Mouse (Mus musculus): ENCODE measurements at regions not wholly inside any gene's neighbourhood (a gene's known extent, or its start where the extent isn't known, plus 50 kb on each side); places are given as distances from the start of the nearest gene placed in this dataset.

DNA sequence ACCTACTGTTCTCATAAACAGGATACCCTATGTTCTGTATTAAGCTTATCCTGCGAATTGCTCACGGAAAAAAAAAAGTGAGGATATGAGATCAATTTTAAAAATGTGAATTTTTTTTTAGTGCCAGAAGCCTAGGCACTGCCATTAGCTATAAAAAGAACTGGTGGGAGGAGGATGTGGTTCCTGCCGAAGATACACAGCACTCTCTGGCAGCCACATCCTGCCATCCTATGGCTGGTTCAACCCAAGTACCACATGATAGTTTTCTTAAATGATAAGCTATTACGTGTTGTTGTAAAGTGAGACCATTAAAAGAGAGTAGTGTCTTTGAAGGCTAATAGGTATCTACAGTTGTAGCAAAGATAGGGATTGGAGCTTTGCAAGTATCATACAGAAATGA, 58.2 kb upstream of the Ppp3ca start:
- no peak for DNase-seq (ENCODE audit: low spot score in 2 of 2)

DNA sequence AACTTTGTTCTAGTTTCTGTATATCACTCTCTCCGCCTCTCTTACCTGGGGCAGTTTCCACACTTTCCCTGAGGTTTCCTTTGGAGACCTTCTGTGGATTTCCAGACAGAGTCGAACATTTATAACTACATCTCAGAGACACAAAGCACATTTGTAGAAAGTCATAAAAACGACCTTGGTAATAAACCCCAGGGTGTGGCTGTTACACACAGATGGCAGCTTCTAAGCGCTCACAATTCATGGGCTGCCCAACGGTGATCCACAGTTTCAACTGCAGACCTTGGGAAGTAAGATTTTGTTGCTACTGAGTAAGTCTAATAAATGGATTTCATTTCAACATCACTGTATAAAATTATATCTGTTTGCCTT, 59.4 kb upstream of the Ppp3ca start:
- DNase-seq (ENCODE audit: low spot score in 2 of 2) = no peak

DNA sequence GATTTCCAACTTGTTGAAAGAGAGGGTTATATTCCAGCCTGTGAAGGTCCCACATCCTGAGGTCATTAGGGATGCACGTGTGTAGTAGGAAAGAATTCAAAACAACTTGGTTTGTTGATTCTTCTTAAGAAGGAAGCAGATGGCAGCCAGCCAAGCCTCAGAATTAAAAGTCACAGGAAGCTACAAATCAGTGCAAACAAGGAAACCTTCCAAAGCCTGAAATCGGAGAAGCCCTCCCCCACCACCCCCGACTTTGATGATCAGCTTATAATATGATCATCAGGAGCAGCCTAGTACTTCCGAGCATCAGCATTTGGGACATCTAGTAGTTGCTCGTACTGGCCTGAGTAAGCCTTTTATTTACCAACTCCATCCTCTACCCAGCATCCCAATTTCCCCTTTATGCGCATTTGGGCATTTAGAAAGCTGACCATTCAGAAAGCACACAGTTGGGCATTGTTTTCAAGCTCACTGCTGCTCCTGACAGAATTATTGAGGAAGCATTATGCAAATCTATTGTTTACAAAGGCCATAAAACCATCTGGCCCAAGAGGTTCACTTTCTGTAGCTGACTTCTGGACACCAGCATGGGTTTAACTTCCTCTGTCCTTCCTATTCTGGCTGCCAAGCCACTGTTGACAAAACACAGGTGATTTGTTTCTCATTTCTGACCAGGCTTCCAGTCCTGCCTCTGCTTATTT, 59.9 kb upstream of the Ppp3ca start:
- DNase-seq (ENCODE audit: low spot score in 2 of 2) = peak; percentile 44 to 68

DNA sequence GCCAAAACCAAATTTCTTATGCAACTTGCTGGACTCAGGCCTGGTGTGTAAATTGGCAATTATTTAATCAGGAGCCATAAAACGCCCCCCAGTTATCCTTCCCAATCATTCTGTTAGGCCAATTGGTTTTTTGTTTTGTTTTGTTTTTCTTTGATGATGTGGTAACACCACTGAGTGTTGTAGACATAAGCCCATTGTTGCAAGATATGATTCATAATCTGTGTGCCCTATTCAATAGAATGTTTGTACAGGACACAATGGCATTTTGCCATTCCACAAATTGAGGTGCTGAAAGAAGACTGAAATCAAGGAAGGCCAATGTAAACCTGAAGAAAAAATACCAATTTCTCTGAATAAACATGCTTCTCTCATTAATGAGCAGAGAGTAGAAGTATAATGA, 68.2 kb upstream of the Ppp3ca start:
- DNase-seq (ENCODE audit: low spot score in 2 of 2) = no peak

GRCm38 (mm10) chr3:136583937-136584336, 86.0 kb upstream of the Ppp3ca start:
- DNase-seq (ENCODE audit: low spot score in 2 of 2) = no peak

DNA sequence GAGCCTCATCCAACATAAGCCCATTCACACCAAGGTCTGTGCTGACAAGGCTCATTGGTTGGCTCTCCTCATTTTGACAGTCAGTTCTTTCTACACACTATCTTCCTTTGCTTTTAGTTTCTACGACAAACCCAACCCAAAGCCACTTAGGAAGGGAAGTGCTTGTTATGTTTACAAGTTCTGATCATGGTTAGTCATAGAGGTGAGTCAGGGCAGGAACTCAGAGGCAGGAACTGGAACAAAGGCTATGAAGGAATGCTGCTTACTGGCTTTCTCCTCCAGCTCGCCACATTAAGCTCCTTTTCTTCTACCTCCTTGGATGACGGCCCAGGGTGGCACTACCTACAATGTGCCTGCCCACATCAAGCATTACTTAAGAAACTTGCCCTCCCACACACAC, 91.9 kb upstream of the Ppp3ca start:
- no peak for DNase-seq (ENCODE audit: low spot score in 2 of 2)

- DNase-seq (ENCODE audit: low spot score in 2 of 2) = no peak
Observed at GRCm38 (mm10) chr3:136570517-136570916, 99.4 kb upstream of the Ppp3ca start.

DNA sequence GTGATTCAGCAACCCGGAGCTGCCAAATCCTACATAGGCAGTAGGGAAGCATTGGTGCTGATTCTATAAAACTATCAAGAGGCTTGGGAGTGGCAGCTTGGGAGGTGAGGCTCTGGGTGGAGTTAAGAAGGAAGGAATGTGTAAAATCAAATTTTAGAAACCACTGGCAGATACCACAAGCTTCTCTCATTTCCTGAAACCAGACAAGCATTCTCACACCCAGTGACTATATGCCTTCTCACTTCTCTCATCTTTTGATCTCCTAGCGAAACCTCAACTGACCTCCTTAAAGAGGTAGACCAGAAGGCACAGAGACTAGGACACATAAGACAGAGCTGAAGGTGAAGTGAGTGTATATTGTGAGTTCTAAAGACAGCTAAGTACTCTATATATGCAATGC, 113.4 kb upstream of the Ppp3ca start:
- DNase-seq (ENCODE audit: low spot score in 2 of 2) = no peak

DNA sequence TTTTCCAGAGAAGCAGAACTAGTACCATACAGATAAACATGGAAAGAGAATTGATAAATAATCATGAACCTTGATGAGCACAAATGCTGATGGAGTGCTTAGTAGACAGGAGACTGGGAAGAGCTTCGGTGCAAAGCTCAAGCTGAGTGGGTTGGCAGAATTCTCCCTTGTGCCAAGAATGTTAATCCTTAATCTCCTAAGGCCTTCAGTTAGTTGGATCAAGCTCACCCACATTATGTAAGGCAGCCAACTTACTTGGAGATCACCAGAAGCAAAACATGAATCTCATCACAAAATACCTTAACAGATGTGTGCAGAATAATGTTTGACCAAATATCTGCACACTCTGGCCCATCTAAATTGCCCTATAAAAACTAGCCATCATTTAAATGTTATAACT, 120.5 kb upstream of the Ppp3ca start:
- DNase-seq (ENCODE audit: low spot score in 2 of 2) = no peak

GRCm38 (mm10) chr3:136531604-136532003, 138.3 kb upstream of the Ppp3ca start:
- no peak for DNase-seq (ENCODE audit: low spot score in 2 of 2)

- peak; percentile 1 to 2 for DNase-seq (ENCODE audit: low spot score in 2 of 2)
Observed at GRCm38 (mm10) chr3:136508575-136508974, 161.3 kb upstream of the Ppp3ca start.

DNA sequence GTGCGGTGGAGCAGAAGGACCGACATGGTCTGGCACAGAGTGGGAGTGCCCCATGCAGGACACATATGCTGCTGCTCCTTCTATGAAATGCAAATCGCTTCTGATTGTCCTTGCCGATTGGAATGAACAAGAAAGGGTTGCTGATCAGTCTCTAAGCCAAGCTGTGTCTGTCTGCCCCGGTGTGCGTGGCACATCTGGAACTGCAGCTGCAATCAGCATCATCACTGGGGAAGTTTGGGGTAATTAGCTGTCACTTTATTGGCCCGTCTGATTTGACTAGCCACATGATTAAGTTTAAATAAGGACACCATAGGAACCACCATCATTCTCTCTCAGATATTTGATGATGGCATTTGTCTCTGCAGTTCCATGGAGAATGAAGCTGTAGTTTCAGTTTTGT, 162.9 kb upstream of the Ppp3ca start:
- DNase-seq (ENCODE audit: low spot score in 2 of 2) = no peak

GRCm38 (mm10) chr3:136494831-136495230, 169.0 kb upstream of the Bank1 start:
- DNase-seq (ENCODE audit: low spot score in 2 of 2) = no peak

DNA sequence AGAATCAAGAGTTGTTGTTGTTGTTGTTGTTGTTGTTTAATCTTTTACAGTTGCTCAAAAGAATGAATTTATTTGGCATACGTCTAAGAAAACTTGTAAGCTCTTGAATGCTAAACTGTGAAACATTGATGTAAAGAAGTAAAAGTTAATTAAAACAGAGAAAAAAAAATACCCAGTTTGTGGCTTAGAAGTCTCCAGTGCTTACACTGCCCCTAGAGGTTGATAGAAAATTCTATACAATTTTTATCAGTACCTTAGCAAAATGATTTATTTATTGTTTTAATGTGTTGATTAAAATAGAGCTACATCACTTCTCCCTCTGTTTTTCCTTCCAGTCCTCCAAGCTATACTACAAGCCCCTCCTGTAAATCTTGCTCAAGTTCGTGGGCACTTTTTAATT, 165.8 kb upstream of the Bank1 start:
- no peak for DNase-seq (ENCODE audit: low spot score in 2 of 2)

DNA sequence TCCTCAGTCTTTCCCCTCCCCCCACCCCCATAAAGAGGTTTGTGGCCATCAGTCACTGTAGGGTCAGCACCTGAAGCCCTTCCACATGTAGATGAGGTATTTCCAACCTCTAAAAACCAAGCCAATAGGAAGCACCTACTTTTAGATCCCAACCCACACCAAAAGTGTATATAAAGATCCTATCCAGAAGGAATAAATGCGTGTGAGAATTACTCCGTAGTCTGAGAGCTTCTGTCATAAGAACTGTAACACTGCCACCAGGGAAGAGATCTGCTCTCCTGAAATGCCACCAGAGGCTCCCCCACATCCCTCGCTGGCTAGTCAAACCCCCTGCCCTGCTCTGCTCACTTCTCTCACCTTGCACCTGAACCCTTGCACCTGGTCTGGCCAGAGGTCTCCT, 145.8 kb upstream of the Bank1 start:
- DNase-seq (ENCODE audit: low spot score in 2 of 2) = no peak

DNA sequence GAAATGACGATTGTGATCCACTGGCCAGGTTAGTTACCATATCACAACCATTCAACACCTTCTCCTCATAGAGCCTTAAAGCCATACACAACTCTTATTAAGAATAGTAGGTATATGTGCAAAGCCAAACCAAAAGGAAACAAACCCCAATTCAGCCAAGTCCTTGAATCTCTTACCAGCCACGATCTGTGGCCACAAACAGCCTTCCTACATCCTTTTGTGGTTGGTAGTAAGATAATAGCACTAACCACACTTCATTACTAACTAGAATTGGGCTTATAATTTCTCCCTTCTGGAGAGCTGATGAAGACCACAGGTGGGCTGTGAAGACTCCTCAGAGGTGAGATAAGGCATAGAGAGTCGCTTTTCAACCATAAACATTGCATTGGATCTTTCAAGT, 136.9 kb upstream of the Bank1 start:
- no peak for DNase-seq (ENCODE audit: low spot score in 2 of 2)

GRCm38 (mm10) chr3:136456471-136457117, 130.7 kb upstream of the Bank1 start:
- DNase-seq (ENCODE audit: low spot score in 2 of 2) = no peak

DNA sequence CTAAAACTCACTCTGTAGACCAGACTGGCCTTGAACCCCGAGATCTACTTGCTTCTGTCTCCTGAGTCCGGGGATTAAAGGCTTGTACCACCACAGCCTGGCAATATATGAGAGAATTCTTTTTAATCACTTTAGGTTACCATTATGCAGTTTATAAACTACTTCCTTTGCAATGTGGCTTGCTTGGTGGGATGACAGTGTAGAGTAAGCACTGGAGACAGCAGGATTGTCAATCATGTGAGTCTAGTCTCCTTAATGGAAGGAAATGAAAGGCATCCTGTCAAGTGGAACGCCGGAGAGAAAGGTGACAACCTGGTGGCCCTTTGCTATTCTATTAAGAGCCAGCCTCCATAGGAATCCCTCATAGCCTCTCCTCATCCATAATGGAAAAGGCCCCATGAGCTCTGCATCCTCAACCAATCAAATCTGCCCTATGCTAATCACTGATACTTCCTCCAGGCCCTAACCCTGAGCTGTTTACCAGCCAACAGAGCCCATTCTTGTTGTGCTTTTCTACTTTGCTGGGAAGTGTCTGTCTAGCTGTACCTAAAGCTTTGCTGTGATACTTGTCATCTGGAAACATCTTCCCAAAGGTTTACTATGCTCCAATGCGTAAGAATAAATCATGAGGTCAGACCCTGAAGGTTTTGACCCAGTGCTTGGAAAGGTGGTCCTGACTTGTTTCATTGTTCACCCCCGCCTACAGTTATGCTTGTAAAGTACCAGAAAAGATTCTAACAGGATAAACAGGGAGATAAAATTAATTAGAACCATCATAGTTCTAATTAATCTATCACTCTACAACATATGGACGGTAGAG, 130.0 kb upstream of the Bank1 start:
- DNase-seq (ENCODE audit: low spot score in 2 of 2) = no peak

- no peak for DNase-seq (ENCODE audit: low spot score in 2 of 2)
Observed at GRCm38 (mm10) chr3:136454967-136455366, 129.1 kb upstream of the Bank1 start.

- no peak for DNase-seq (ENCODE audit: low spot score in 2 of 2)
Observed at GRCm38 (mm10) chr3:136450986-136451774, 125.3 kb upstream of the Bank1 start.

DNA sequence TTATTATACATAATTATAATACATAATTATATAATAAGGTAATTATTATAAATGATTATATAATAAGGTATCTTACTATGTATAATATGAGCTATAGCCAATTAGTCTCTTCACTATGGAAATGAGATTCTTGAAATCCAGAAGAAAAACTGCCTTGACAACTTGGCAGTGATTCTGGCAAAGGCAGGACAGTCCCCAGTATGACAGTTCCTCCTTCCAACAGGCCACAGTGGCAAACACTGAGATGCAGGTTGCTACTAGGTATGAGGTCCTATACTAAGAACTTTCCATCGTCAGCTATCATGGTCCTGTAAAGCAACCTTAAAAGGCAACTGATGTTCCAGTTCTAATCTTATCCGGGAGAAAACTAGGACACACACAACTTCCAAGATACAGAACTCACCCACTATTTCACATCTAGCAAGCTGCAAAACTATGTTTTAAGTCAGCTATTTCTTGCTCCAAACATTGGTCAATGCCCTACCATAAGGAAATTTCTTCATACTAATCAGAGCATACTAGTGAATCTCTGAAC, 124.6 kb upstream of the Bank1 start:
- DNase-seq (ENCODE audit: low spot score in 2 of 2) = no peak

DNA sequence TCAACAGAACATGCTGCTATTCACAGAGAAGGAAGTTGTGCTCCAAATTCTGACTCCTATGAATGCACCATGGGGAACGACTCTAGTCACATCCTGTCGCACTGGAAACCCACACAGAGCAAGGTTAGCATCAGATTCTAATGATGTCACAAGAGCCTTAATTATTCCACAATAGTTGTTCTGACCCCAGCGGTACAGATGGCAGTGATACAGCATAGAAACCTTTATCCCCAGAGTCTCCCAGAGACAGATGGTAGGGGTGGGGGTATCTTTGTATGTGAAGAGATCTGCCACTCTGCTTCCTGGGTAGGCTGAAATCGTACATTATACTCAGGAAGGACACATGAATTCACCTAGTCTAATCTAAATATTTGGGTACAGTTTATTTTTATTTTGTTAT, 123.5 kb upstream of the Bank1 start:
- DNase-seq (ENCODE audit: low spot score in 2 of 2) = no peak

Data from heart, adult 9 months (tissue).